Mouse (Mus musculus): ENCODE results near the gene Slc8b1.

DNA sequence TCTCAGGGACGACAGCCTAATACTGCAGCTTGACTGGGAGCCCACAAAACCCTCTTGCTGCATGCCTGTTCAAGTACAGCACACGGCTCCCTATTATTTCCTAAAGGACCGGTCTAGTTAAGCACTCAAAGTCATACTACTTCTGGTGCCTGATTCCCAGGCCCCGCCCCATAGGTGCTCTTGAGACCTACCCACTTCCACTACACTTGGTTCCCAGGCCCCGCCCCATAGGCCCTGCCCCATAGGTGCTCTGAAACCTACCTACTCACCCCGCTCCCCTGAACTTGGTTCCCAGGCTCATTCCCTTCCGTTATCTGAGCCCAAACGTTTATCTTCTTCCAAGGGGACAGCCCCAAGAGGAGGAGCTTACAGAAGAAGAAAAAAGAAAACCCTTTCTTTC lies 23.1 kb upstream of the Slc8b1 start:
- no peak for TF ChIP-seq POLR2A (IDR thresholded peaks at IDR 0.05; ENCODE audit: borderline replicate concordance, extremely low read depth, low read depth, low read length)
- no peak for TF ChIP-seq CTCF (IDR thresholded peaks at IDR 0.05; ENCODE audit: insufficient read depth, low read length)

Data from lung, adult 2 months (tissue).